Mouse (Mus musculus): ENCODE measurements around the gene Bsph2. TPM values are rescaled to one million over a fixed set of nuclear protein-coding genes. Genes with fewer than 3 reads are reported as not detected.

Gene Bsph2
- not detected in 2 replicates for total RNA-seq (2014; fragmentation: Nextera tagmentation)
- not detected in 2 replicates for total RNA-seq (2017)

DNA sequence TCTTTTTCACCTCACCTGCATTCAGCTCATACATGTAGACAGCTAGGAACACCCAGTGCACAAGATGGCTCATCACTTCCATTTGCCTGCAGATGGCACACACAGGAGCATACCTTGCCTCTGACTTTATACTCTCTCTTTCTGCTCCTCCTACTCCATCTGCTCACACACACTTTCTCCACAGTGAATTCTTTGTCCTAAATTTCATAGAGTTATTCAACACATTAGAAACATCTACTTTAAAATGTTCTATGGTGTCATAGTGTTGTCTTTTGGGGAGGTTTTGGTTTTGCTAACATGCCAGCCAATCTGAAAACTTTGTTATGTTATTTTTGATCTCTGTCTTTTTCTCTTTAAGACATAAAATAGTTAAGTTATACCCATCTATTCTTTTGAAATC is at the start of gene Bsph2:
Gene Bsph2 (minus strand): TSS at position 101 of the 400 bp plus-strand sequence.
- no peak for ATAC-seq (replicated peaks; ENCODE audit: low FRiP score, low TSS enrichment, poor library complexity, severe bottlenecking)

DNA sequence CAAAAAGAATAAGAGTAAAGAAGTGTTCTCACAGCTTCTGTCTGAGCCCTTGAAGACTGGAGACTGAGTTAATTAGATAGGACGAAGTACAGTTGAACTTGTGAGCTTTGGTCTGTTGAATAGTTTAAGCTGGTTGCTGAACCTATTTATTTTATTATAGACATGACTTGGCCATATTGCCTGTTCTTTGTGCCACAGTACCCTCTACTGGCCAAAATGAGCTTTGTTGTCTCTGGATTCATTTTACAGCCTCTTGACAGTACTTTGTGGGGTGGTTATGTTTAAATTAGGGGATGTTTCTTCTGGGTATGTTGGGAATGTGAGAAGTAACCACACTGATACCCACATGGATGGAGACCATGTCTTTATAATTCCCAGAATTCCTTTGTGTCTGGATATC is 59.3 kb downstream of the Bsph2 start:
- peak; percentile 77 for ATAC-seq (replicated peaks; ENCODE audit: low FRiP score, low TSS enrichment, poor library complexity, severe bottlenecking)

Other genes with a start within 250 kb of the Bsph2 start
- gene Pla2g4c, start 246.4 kb downstream of the Bsph2 start, total RNA-seq (2014; fragmentation: Nextera tagmentation) = 10.9 and 11.4 TPM in 2 replicates
- gene Pla2g4c, start 246.4 kb downstream of the Bsph2 start, total RNA-seq (2017) = 11.5 and 13.6 TPM in 2 replicates
- not detected in 2 replicates for gene Cabp5, start 172.9 kb downstream of the Bsph2 start, total RNA-seq (2014; fragmentation: Nextera tagmentation)
- gene Cabp5, start 172.9 kb downstream of the Bsph2 start, total RNA-seq (2017) = not detected in 2 replicates
- gene Bsph1, start 120.2 kb downstream of the Bsph2 start, total RNA-seq (2014; fragmentation: Nextera tagmentation) = not detected in 2 replicates
- gene Bsph1, start 120.2 kb downstream of the Bsph2 start, total RNA-seq (2017) = not detected in 2 replicates
- gene Sult2a5, start 52.9 kb upstream of the Bsph2 start, total RNA-seq (2014; fragmentation: Nextera tagmentation) = not detected in 2 replicates
- gene Sult2a5, start 52.9 kb upstream of the Bsph2 start, total RNA-seq (2017) = not detected in 2 replicates
- gene Sult2a2, start 162.4 kb upstream of the Bsph2 start, total RNA-seq (2014; fragmentation: Nextera tagmentation) = not detected in 2 replicates
- not detected in 2 replicates for gene Sult2a2, start 162.4 kb upstream of the Bsph2 start, total RNA-seq (2017)